Mouse (Mus musculus) gastrocnemius, postnatal 14 days (tissue): ENCODE measurements around the gene Cldnd2. TPM values are rescaled to one million over a fixed set of nuclear protein-coding genes. Genes with fewer than 3 reads are reported as not detected.
"Not testable (repeated sequence)": the region's sequence is repeated elsewhere in the genome, so short reads cannot be mapped to it uniquely, and the experiment has no call there.

Experiments
- DNase-seq: peaks from one replicate; pipeline ENCODE4 v3.0.0; 2021; ENCODE audit warnings: mixed read lengths
- intact Hi-C: fragments of 180-260 bp; cut with DNase I; formaldehyde crosslinking; loops from one replicate; pipeline ENCODE4 v1.15.1; 2025; ENCODE audit warnings: low total_unique reads
- long read RNA-seq, 2 experiments: library from polyadenylated mRNA; stranded (forward); transcript quantifications; one replicate each; pipeline ENCODE4 v2.0.0; 2021
- total RNA-seq, 2 experiments: library from RNA; stranded (reverse); gene quantifications; 2 replicates each; pipeline ENCODE4 v1.2.3; 2021

Gene Cldnd2
- not detected for total RNA-seq
- long read RNA-seq, experiment 1 = 0 reads
- long read RNA-seq, experiment 2 = 0 reads

DNA sequence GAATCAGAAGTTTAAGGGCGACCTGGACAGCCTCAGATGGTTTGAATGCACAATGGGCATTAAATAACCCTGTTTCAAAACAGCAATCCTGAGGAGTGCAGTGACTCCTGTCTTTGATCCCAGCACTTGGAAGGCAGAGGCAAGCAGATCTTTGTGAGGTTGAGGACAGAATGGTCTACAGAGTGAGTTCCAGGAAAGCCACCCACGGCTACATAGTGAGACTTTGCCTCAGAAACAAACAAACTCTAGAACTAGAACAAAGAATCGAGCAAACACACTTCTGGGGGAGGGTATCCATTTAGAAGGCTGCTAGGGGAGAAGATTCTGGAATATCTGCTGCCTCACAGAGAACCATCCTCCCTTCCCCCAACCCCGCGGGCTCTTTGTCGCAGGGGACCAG is at the start of gene Cldnd2:
Gene Cldnd2 (plus strand): TSS at position 301 of the 400 bp plus-strand sequence.
- no peak for DNase-seq
- intact Hi-C loops = no loop called here

DNA sequence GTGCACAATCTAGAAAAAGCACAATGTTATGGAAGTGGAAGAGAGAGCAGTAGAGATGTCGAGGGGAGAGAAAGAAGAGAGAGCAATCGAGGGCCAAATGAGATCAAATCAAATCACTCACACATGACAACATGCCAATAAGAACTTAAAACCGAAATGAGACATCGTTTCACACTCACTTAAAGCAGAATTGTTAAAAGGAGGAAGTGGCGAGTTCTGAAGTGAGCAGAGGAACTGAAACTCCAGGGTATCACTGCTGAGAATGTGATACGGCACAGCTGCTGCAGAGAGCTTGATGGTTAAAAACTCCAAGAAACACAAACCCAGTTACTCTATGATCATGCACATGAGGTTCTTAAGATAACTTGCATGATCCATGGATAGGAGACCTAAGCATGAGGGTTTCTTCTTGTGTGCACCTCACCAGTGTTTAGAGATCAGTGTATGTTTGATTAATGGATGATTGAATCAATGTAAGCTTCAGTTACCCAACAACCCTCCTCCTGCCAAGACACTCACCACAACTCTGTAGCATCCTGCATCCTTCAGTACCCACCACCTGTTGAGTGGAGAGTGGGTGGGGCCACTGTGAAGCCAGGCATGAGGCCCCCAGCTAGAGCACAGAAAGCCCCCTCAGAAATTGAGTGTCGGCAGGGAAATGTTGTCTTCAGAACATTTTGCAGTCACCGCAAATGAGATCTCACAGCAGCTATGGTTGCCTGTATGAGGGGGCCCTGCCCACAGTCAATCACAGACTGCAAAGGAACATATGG is 48.0 kb upstream of the Cldnd2 start:
- DNase-seq = no peak
- intact Hi-C loops = no loop called here

DNA sequence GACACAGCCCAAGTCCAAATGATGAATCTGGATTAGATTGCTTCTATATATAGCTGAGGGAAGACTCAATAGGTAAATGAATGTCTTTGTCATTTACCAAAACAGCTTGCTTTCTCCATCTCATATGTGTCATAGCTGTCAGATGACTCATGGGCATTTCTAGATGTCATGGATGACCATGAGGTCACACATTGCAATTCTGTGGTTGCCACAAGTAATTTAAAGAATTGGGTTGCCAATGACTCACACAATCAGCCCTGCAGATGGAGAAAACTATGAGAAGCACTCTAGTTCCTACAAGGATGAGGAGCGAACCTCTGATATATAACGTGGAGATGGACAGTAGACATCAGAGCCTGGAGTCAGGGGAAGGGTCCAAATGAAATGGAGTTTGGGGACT is 41.1 kb upstream of the Cldnd2 start:
- intact Hi-C loops = no loop called here
- no peak for DNase-seq

DNA sequence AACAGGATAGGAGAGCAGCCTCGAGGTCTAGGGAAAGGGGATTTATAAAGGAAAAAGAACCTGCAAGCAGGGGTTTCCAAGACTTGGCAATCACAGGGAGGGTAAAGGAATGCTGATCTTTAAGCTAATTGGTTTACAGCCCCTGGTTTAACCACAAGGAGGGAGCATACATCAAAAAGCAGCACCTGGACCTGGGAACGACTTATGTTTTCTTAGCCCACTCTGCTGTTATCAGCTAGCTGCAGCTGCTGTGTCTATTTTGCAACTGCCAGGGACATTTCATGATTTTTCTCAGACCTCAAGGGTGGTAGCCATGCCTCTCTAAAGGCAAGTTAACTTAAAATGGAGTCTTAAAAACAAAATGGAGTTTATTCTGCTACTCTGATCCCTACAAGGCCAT is 37.9 kb upstream of the Cldnd2 start:
- DNase-seq = no peak
- intact Hi-C loops = no loop called here

DNA sequence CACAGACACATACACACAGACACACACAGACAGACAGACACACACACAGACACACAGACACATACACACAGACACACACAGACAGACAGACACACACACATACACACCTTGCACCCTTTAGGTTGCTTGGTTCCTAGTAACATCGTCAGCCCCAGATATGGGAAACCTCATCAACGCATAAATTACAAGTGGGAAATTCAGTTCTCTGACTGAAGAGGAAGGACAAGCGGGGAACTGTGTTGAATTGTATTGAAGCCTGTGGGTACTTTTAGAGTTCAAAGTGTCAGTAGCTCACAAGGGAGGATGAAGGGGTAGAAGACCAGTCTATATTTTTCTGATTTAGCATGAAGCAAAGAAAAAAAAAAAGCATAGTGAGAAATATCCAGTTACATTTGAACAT is 33.0 kb upstream of the Cldnd2 start:
- intact Hi-C loops = no loop called here
- no peak for DNase-seq

DNA sequence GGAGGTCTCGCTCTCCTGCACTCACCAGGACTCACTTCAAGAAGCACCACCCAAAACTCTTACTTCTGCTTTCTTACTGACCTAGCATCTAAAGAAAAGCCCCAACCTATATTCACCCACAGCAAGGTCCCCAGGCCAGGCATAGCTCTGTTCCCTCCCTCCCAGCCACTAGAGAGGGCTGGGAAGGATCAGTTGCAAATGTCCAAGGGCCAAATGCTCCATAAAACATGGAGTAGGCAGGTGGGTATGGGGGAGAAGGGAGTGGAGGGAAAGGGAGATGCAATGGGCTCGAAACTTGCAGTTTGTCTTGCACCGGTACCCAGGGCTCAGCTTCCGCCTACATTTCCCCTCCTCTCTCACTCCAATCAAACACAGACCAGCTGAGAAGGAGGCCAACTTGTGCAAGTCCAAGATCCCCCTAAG is 32.4 kb upstream of the Cldnd2 start, which contains the start of gene Siglecg:
Gene Siglecg (plus strand): TSS at position 74 of the 423 bp plus-strand sequence.
- intact Hi-C loops = no loop called here
- no peak for DNase-seq

DNA sequence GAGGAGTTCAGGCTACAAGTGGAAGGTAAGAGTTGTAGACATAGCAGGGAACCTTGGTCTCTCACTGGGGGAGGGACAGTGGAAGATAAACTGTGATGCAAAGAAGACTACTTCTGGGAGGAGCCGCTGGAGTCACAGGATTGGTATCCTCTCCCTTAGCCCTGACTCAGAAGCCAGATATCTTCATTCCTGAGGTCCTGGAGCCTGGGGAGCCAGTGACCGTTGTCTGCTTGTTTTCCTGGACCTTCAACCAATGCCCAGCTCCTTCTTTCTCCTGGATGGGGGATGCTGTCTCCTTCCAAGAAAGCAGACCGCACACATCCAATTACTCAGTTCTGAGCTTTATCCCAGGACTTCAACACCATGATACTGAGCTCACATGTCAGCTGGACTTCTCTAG is 31.5 kb upstream of the Cldnd2 start:
- DNase-seq = no peak
- intact Hi-C loops = no loop called here

DNA sequence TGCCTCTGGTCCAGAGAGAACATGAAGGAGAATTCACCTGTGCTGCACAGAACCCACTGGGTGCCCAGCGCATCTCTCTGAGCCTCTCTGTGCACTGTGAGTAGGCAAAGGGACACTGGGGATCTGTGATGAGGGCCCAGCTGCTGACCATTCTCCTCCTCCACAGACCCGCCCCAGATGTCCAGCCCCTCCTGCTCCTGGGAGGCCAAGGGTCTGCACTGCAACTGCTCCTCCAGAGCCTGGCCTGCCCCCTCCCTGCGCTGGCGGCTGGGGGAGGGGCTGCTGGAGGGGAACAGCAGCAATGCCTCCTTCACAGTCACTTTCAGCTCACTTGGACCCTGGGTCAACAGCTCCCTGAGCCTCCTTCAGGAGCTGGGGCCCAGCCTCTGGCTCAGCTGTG is 28.9 kb upstream of the Cldnd2 start:
- intact Hi-C loops, DNase-seq: not testable (repeated sequence)

DNA sequence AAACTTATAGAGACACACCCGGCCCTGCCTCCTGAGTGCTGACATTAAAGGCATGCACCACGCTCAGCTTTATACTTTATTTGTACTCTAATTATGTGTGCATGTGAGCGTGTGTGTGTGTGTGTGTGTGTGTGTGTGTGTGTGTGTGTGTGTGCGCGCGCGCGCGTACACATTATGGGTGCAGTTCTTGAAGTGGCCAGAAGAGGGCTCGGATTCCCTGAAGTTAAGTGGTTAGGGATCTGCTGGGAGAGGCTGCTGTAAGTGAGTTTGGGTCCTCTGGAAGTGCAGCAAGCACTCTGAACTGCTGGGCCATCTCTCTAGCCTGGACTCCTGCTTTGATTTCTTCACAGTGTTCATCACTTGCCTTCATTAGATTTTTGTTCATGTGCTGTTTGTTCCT is 23.3 kb upstream of the Cldnd2 start:
- DNase-seq = no peak
- intact Hi-C loops = no loop called here

DNA sequence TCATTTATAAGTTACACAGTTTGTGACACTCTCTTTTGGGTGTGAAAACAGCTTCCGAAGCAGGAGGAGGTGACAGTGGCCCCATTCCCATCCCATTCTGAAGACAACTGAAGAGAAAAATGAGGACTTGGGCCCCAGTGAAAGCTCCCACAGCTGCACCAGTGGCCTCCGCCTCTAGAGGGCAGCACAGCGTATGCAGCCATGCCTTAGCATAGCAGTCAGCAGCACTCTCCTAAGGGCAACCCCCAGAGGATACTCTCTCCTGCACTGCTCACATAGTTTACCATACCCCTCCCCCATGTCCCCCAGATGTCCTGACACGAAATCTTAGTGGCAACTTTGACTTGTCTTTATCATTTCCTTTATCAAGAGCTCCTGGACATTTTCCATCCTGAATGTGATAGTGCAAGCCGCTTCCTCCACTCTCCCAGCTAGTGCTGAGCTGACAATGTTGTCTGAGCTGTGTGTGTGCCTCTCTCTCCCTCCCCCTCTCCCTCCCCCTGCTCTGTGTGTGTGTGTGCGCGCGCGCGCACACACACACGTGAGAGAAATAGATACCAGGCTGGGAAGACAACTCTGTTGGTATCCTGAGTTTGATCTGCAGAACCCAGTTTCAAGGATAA is 17.5 kb upstream of the Cldnd2 start:
- intact Hi-C loops = no loop called here
- DNase-seq = peak; percentile 83

DNA sequence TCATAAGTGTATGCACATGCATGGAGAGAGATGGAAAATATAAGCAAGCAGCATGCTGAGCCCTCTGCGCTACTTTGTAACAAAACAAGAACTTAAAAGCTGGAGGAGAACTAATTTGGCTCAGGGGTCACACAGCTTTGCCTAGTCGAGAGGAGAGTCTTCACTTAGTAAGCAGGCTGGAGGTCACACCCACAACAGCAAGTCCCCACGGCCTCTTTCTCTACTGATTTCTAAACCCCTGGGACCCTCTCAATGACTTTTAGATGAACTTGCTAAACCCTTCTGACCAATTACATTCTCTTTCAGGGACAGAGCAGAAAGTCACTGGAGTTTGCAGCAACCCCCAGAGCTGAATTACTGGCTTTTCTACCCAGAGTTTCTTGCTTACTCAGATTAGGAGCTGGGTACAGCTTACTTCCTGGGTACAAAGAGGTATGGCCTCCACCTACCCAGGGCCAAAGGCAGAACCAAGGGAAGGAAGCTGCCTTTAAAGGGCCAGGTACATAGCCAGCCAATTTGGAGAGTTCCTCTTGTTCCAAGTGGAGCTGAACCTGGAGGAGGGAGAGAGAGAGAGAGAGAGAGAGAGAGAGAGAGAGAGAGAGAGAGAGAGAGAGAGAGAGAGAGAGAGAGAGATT is 16.5 kb upstream of the Cldnd2 start:
- no peak for DNase-seq
- intact Hi-C loops = no loop called here

DNA sequence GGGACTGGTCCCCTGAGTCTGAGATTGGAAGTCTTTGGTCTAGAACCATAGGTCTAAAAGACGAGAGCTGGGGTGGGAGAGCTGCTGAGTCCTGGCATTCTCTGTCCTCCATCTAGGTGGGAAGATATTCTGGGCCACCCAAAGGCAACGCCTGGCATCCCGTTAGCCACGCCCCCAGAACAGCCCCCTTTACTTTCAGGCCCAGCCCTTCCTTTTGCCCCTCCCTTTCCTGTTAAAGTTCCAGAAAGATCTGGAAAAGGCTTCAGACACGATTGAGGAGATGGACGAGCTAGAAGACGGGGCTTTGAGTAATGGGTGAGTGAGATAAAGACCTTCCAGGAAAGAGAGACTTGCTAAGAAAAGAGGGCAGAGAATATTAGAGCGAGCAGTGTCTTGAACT is 13.2 kb upstream of the Cldnd2 start, which contains the start of gene Lim2:
Gene Lim2 (plus strand): TSS at position 265 of the 400 bp plus-strand sequence.
- no peak for DNase-seq
- intact Hi-C loops = loop anchor here (5.0 kb wide), 1 partner anchor 35 kb away; the partner anchor contains the start of gene Vsig10l

DNA sequence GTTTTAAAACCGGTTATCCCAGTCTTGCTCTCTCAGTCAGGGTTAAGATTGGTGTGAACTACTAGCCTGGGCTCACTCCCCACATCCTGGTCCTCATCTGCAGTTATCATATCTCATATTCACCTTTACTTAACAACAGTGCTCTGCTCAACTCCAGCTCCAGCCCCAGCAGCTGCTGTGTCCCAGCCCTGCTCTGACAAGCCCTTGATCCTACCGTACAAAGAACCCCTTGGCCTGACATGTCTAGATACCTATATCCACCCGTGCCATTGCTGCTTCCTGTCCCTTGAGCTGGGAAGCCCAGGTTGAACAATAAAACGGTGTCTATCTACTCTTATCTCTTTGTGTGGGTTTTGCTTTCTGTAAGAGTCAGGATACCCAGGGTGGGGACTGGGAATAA is 11.1 kb upstream of the Cldnd2 start:
- DNase-seq = no peak
- intact Hi-C loops = loop anchor here (5.0 kb wide), 1 partner anchor 33 kb away; the partner anchor contains the start of gene Vsig10l

DNA sequence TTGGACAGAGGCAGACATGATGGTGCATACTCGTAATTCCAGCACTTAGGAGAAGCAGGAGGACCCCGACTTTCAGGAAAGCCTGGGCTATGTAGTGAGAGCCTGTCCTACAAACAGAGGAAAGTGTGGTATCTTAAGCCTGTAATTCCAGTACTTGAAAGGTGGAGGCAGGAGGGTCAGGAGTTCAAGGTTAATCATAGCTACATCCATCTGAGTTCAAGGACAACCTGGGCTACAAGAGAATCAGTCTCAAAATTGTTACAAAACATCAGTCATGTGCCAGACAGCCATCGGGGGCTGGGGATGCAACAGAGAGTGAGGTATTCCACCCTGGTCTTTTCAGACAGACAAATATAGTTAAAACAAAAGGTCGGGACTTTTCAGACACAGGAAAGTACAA is 7.7 kb upstream of the Cldnd2 start:
- intact Hi-C loops = no loop called here
- no peak for DNase-seq

DNA sequence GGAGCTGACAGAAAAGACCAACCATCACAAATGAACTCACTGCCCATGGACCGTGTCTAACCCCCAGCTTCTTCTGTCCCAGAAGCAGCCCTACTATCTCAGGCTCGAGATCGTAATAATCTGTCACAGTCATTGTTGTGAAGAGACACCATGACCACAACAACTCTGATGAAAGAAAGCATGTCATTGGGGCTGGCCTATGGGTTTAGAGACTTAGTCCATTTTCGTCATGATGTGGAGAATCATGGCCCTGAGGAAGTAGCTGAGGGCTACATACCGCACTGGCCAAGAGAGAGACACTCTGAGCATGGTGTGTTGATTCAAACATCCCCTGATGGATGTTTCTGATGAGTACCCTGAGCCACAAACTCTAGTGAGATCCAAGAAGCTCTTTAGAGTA is 5.9 kb upstream of the Cldnd2 start:
- DNase-seq = no peak
- intact Hi-C loops = no loop called here

DNA sequence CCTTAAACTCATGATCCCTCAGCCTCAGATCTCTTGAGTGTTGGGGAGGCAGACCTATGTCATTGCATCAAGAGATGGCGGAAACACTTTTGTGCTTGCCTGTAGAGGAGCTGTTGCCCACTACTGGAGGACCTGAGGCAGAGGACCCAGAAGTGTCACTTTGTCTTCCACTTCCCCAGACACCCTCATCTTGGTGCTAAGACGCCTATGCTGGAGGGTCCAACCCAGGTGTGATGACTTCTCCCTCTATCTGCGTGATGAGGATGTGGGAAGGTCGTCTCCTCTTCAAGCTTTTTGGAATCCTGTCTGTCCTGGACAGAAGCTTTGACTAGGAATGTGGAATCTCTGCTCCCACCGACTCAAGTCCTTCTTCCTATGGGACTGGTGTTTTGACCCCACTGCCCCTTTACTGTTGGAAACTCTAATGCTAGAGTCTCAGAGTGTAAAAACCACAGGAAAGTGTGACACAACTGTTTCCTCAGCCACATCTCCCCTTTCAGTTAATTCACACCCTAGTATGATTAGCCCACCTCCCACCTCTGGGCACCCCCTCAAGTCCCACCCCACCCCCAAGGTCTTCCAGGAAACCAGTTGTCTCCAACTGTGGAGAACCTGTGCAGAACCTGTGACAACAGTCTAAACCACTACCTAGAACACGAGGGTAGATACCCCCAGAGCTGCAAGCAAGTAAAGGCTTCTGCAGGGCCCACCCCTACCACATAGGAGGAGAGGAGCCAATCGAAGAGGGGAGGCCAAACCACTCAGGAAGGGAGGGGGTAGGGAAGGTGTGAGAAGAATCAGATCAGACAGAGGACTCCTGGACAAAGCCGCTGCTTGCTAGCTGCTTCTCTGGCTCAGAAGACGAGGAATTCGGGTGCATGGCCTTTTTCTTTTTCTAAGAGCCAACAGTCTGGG is 4.0 kb upstream of the Cldnd2 start, which contains the start of gene Nkg7:
Gene Nkg7 (plus strand): TSS at position 733 of the 915 bp plus-strand sequence.
- intact Hi-C loops = no loop called here
- no peak for DNase-seq

DNA sequence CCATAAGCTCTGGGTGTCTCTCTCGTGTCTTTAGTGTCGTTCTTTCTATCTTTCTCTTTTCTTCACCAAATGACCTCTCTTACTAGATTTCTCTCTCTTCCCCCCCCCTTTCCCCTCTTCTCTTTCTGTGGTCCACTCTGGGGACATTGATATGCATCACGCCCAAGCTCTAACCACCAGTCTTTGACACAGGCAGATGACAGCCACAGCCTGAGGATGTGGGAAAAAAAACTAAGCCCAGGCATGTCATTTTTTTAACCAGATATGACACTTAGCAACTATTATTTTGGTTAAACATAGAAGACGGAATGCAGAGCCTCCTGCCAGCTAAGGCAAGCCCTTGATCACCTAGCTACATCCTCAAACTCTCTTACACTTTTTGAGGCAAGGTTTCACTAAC is 2.0 kb upstream of the Cldnd2 start:
- no peak for DNase-seq
- intact Hi-C loops = no loop called here

DNA sequence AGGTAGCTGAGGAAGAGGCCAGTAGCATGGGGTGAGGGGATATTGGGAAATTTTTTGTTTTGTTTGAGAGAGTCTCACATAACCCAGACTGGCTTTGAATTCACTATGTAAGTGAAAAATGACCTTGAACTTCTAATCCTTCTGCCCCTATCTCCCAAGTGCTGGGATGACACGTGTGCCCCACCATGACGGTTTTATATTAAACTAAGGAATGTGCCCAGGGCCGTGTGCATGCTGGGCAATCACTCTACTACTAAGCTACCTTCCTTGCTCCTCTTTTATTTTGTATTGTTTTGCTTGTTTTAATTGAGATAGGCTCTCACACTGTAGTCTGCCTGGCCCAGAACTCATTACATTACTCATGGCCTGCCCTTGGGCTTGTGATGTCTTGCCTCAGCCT is 489 bp downstream of the Cldnd2 start:
- no peak for DNase-seq
- intact Hi-C loops = no loop called here

DNA sequence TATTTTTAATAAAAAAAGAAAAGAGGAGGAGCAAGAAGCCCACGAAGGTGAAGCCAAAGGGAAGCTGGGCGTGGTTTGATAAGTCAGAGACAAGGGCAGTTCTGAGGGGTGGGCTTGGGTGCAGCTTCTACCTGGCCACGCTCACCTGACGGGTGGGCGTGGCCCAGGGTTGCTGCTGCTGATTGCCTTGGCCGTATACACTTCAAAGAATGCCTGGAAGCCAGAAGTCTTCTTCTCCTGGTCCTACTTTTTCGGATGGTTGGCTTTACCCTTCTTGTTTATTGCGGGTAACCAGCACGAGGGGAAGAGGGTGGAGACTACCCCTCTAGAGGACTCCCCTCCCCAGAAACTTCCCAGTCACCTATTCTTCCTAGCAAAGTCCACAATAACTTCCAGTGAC is 2.1 kb downstream of the Cldnd2 start:
- DNase-seq = no peak
- intact Hi-C loops = no loop called here
